ENCODE assay signal across 18 mouse cellular contexts in genomic region chr5:64301246-64301645, GRCm38 (mm10).
"Had no signal": no experiment of that assay in that cellular context is flagged by ENCODE, and none has a peak within 500 bp of the region (broad histone marks: within the 10 kb centered on the region; RNA-seq: fewer than 3 reads in every experiment).

No protein-coding gene starts in this region.

- H3K27ac ChIP-seq: left cerebral cortex, adult 2 months; limb, embryonic 12.5 days; limb, embryonic 15.5 days; liver, embryonic 14.5 days; macrophage; midbrain, embryonic 13.5 days; neural tube, embryonic 12.5 days; neural tube, embryonic 15.5 days had no signal

- ATAC-seq: intestine, postnatal 0 days; liver, postnatal 0 days; lung, postnatal 0 days; midbrain, embryonic 13.5 days had no signal

- H3K4me3 ChIP-seq: left cerebral cortex, adult 2 months; limb, embryonic 12.5 days; limb, embryonic 15.5 days; midbrain, embryonic 13.5 days; neural tube, embryonic 12.5 days; neural tube, embryonic 15.5 days had no signal

- DNase-seq: kidney, adult 2 months; kidney, postnatal 14 days; kidney, postnatal 4 days; layer of hippocampus, postnatal 36 days; liver, postnatal 0 days; lung, embryonic 14.5 days; thymus, postnatal 25 days had no signal

- H3K9ac ChIP-seq: limb, embryonic 12.5 days; limb, embryonic 15.5 days; liver, embryonic 14.5 days; liver, postnatal 0 days; lung, embryonic 14.5 days; midbrain, embryonic 13.5 days; neural tube, embryonic 12.5 days; neural tube, embryonic 15.5 days had no signal

- H3K9me3 ChIP-seq: limb, embryonic 15.5 days; neural tube, embryonic 15.5 days had no signal

- H3K4me2 ChIP-seq: limb, embryonic 12.5 days; limb, embryonic 15.5 days; liver, embryonic 11.5 days; lung, embryonic 14.5 days; midbrain, embryonic 13.5 days; neural tube, embryonic 12.5 days; neural tube, embryonic 15.5 days had no signal

- H3K27me3 ChIP-seq: limb, embryonic 12.5 days; limb, embryonic 15.5 days; midbrain, embryonic 13.5 days; neural tube, embryonic 12.5 days; neural tube, embryonic 15.5 days had no signal
